Mouse (Mus musculus) left cerebral cortex, adult 9 months (tissue): ENCODE data around the gene Cdc20b.

Source experiments
- DNase-seq, 2 experiments: peaks; one replicate each; pipeline ENCODE4 v3.0.0; 2022; ENCODE audit warnings: low spot score in 2 of 2

Gene Cdc20b

DNA sequence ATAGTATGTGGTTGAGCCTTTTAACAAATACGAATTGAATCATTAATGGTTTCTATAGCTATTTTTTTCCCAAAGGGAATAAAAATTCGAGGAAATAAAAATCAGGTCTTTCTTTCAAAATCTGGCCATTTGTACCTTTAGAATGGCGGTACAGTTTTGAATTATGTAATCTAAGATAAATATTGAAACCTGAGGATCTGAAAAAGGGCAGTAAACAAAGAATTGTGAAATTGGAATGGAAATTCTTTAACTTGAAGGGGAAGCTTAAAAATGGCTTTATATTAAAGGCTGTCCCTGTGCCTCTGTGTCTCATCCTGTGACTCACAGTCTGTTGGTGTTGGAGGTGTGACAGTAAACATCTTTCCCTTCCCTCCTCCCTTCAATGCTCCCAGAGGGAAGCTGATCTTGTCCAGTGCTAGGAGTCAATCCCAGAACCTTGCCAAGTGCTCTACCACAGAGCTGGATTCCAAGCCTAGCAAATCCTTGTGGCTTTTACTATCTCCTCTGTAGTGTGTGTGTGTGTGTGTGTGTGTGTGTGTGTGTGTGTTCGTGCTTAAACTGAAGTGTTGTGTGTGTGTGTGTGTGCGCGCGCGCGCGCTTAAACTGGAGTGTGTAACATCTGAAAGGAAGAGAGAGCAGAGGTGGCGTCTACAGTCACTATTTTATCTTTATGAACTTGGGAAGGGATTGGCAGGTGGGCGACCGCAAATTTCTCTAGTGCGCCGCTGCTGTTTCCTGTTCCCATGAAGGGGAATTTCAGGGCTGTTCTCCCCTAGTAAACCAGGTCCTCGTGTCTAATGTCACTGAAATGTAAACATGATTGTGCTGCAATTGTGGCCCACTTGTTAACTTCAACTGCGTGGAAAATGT is 11.4 kb upstream of the Cdc20b start:
- no peak for DNase-seq

DNA sequence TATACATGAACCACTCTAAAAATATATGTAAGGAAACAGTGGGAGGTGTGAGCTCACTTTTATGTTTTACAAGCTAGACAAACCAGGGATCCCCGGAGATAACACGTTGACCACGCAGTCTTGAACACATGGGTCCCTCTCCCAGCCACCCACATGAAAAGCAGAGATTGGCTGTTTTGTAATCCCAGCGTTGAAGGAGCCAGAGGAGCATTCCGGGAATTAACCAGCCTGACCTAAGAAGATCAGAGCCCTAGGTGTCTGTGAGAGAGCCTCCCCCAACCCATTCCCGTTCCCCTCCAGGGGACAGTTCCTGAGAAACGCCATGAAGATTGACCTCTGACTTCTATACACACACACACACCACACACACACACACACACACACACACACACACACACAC is 3.6 kb upstream of the Cdc20b start:
- peak in 1 of 2 experiments; percentile 13 for DNase-seq

DNA sequence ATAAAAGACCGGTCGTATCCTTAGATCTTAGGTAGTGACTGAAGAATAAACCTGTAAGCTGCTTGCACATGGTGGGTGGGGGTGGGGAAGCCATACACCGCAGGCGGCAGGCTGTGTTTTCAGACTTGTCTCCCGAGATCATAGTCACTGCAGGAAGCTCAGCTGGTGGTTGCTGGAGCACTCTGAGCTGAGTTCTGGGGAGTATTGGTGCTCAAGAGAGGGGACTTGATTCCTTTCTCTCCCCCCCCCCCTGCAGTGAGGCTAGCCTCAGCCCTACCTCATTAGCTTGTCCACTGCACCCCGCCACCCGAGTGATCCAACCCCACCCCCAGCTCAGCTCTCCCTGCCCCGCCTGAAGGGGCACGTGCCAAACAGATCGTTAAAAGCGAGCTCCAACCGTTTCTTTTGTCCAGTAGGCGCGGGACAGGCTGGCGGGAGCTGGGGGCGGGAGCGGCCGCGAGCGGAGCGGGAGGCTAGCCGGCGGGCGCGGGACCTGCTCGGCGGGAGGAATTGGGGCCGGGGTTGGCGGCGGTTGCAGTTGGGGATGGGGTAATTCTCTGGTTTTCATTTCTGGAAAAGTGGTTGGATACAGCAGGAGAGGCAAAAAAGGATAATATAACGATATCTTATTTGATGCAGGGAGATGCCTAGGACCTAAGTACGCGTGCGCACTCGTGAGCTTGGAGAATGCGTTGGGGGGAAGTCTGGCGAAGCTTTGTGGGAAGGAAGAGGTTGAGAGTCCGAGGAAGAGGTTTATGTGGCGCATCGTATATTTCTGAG is 2.9 kb upstream of the Cdc20b start:
- peak in 1 of 2 experiments; percentile 36 for DNase-seq

DNA sequence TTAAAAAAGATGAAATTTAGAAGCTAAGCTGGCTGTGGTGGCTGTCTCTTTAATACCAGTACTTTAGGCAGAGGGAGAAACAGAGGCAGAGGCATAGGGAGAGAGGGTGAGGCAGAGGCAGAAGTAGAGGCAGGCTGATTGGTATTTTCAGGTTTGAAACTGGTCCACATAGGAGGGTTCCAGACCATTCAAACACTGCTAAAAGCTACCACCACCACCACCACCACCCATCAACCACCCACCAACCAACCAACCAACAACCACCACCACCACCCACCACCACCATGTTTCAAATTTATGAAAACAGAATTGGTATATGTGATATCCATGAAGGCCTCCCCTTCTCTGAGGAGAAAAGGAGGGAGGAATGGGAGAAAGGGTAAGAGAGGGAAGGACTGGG is 2.1 kb upstream of the Cdc20b start:
- no peak for DNase-seq

DNA sequence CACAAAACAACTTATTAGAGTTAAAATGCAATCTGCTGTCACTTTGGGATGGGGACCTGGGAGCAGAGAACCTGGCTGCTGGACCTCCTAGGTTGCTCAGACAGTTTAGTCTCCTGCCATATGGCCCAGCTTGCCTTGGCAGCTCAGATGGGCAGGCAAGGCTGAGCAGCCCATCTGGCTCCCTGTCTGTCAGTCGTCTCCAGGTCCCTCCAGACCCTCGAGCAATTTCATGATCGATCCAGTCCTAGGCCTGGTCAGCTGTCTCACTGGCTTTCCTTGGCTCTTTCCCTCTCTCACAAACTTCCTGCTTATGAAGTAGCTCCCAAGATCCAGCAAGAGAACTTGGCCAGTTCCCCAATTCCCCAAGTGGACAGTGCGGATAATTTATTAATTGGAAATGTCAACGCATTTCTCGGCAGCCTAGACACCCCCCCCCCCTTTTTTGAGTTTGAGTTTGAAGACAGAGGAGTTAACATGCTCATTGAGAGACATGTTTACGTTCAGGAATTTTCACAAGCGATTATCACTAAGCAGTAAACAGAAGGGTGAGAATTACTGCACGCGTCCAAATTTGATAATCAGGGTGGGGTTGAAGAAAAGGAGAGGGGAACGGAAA is 532 bp upstream of the Cdc20b start:
- DNase-seq = no peak

DNA sequence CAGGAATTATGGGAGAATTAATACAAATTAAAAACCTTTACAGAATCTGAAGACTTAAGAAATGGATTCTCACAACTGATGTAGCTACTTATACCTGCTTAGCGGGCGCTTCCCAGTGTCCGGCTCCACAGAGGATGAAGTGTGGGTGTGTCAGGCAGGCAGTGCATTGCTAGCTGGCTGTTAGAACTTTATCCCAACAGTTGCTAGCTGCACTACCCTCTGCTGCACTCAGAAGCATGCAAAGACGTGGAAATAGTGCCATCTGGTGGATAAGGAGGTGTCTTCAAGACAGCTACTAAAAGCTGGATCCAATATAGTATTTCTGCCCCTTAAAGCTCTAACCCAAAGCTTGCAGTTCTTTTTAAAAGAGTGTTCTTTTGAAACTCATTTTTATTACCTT is 941 bp downstream of the Cdc20b start:
- DNase-seq = peak; percentile 39 to 81

DNA sequence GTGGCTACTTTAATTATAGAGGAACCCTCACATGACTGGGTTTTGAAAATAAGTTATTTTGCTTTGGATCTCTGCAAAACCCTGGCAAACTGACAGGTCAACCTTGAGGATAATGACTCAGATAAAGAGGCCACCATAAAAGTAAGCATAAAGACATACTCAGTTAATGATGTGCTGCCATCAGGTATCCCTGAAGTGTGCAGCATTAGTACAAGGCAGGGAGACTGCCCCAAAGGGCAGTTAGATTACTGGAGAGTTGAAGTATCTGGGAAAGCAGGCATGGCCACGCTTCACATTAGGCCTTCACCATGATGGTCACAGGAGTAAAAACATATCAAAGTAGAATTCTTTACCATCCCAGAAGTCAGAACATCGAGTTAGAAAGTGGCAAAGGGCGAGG is 10.0 kb downstream of the Cdc20b start:
- DNase-seq = no peak

DNA sequence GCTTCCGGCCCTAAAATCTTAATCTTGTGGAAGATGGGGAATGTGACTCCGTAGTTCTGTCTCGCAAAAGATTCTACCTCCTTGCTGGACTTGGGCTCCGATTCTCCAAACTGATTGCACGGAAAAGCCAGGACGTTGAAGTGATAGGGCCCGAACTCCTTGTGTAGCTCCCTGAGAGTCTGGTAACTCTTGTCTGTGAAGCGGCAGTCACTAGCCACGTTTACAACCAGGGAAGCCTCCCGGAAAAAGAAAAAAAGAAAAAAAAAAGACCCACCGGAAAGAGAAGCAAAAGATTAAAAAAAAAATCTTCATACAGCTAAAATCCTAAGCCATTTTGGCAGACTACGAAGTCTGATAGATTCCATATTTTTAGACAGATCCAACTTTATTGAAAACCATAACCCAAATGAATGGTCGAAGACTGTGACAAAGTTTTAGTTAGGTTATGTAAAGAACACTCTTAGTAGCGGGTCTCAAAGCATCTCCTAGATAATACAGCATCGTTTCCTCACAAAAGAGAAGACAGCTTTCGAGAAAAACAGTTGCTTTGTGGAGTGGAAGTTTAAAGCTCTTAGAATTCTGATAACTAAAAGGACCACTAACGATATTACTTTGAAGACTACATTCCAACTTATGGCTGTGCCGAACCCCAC is 10.7 kb downstream of the Cdc20b start:
- DNase-seq = no peak

DNA sequence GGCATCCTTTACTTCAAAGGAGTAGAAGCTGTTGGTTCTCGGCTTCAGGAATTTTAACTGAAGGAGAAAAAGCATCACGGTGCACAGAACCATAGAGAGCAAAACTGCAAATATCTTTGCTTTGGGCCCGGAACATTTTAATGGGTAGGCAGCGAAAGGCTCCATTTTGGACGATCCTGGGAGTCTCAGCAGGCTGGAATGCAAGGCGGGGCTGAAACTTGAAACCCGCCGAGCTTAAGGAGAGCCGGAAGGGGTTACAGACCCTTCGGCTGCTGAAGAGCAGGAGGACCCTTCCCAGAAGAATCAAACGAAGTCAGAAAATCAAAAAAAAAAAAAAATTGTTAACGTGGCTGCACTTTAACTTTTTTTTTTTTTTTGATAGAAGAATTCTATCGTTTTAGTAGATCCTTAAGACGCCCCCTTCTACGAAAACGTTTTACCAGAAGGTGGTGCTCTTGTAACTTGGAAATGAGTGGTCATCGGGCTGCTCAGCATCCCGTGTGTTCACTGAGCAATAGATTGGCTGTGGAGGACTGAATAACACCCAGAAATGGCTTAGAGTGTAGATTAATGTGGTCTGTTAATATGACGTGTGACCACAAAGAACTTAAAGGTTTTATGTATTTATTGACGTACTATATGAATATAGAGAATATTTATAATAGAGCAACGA is 11.4 kb downstream of the Cdc20b start, which contains the start of gene Gpx8:
Gene Gpx8, minus strand, starts transcription at position 200 of the 673 bp plus-strand sequence.
- DNase-seq = peak; percentile 25 to 50

DNA sequence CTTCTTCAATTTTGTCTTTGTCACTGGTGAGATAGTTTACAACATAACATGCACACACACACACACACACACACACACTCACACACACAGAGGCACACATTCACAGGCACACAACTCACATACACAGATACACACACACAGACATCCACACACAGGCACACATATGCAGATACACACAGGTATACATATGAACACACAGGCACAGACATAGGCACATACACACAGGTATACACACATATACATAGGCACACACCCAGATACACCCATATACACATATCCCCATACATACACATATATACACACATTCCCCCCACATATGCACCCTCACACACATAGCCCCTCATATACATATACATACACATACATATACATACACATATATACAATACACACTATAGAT is 12.1 kb downstream of the Cdc20b start:
- DNase-seq = no peak

DNA sequence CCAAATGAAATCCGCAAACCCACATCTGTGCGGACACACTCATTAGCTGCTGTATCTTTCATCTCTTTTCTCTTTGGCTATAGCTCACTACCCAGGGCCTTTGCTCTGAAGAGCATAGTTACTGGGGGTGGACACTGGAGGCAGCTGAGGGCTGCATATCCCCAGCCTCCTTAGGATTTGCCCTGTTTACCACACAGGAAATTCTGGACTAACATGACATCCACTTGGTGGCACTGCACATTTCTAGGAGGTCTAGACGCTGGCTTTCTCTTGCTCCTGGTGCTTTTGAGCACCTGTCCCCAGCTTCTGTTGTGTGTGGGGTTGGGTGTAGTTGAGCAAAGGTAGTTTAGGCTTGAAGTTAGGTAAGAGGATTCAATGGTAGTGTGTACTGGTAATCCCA is 12.7 kb downstream of the Cdc20b start:
- no peak for DNase-seq

DNA sequence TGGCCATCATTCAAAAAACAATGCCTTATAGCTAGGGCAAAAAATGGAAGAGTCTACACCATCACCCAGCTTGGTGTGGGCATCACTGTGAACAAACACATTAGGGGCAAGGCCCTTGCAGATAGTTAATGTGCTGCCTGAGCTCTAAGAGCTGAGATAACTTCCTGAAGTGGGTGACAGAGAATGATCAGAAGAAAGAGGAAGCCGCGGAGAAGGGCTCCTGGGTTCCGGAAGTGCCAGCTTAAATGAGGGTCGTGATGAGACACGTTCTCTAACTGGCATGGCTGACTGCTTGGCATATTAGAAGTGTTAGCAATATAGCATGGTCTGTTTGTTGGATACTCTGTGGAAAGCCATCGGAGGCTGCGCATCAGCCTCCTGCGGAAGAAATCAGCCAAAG is 19.3 kb downstream of the Cdc20b start:
- no peak for DNase-seq

DNA sequence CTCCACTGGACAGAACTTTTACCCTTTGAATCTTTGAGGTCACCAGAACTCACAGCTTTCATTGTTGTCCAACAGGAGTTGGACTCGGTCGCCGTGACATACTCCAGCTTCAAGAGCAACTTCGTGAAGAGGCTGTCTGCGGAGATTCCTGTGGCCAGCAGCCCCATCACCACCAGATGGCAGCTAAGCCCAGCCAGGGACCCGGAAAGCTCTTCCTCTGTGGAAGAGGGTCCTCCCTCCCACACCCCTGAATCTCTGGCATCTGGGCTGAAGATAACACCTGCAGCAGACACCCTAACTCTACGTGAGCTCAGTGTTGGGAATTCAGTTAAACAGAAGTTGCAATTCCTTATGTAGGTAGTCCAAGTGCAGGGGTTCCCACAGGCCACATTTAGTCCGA is 20.9 kb downstream of the Cdc20b start:
- DNase-seq = no peak

DNA sequence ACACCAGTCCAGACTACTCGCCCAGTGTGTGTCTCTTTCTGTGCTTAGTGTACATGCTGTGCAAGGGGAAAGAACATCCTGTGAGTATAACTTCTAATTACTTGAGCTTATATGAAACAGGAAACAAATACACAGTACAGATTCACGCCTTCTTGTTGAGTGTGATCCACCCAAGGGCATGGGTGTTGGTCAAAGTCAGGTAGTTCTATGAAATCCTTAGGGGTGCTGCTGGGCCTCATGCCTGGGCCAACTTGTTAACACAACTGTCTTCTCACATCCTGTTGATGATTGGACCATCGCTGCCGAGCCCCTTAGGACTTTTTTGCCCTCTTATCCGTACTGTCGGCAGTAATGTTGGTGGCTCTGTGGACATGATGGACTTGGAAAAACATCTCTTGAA is 26.8 kb downstream of the Cdc20b start:
- DNase-seq = no peak

DNA sequence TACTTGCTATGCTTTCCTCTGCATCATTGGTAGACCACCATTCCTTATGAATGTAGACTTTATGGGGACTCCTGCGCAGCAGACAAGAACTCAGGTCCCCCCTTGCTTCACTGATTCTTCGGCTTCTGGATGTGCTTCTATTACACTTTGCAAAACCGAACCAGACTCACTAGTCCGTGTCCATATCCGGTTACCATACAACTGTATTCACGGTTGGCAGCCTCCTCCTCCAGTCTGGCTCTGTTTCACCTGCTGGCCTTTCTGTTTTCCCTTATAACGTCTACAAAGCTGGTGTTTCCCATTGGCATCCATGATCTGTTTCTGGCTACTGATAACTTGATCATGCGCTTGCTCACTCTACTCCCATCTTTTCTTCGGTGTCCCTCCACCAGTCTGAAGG is 29.6 kb downstream of the Cdc20b start:
- DNase-seq = no peak

DNA sequence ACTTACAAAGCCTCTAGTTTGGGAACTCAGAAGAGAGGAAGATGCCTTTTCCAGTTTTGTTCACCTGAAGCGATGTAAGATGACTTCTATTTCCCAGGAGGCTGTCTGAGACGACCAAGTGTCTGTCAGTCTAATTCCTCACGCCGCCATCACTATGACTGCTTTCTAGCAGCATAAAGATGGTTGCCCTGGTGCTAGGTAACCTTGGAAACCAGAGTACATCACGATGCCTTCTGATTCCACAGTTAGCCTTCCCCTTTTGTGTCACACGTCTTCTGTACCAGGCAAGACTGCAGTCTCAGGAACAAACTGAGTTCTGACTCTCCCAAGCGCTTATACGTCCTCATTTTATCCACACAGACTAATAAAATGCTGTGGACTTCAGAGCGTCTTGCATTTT is 44.1 kb downstream of the Cdc20b start:
- DNase-seq = no peak

DNA sequence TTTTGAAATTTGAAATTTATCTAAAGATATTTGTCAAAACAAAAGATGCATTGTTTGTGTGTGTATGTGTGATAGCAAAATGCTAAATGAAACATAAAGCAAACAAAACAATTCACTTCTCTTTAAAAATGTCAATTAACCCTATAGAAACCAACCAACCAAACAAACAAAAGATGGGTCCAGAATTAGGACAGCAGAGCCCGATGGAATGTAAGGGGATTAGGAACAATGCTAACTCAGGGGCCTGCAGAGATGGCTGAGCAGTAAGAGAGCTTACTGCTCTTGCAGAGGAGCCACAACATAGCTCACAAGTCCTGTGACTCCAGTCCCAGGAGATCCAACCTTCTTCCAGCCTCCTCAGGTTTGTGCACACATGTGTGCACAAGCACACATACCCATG is 47.2 kb downstream of the Cdc20b start:
- no peak for DNase-seq

DNA sequence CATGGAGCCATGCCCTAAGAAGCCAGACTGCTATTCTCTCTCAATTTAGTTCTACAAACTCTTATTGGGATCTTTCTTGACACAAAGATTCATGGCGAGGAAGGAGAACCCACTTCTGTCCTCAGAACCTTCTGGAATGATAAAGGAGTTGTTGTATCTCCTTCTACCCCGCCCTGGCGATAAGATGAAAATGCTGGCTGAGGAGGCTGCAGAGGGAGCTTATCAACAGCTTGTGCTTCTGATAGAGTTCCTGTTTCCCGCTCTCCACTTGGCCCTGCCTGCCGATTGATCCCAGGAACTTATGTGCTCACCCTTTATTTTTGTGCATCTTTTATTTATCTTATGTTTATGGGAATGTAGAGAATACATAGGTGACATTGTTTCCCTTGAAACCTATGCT is 49.8 kb downstream of the Cdc20b start:
- DNase-seq = no peak

DNA sequence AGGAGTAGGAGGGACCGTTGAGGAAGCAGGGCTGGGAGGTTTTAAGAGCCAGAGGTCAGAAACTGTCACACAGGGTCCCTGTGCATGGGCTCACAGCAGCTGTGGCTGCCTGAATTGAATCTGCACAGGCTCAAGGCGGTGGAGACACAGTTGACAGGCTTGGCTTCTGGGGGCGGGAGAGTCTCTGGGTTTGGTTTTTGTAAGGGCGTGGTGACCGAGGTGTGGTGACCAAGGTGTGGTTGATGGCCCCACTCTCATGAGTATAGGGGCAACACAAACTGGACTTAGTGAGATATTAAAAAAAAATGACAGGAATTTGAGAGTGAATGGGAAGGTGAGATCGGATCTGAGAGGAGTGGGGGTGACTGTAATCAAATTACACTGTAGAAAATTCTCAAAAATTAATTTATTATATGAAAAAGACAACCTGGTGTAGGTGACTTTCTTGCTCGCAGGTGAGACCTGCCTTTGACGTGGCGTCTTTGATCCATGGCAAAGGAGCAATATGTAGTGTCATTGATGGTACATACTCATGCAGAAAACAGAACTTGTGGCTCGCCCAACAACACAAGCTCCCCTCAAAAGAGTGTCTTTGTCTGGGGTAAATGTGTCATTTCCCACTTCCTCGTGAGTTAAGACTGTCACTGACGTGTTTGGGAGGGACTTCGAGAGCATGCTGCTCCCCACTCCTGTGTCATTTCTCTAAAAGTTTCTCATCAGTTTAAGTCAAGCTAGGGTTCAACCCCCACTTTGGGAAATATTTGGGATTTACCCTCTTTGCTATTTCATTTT is 52.5 kb downstream of the Cdc20b start:
- DNase-seq = no peak

DNA sequence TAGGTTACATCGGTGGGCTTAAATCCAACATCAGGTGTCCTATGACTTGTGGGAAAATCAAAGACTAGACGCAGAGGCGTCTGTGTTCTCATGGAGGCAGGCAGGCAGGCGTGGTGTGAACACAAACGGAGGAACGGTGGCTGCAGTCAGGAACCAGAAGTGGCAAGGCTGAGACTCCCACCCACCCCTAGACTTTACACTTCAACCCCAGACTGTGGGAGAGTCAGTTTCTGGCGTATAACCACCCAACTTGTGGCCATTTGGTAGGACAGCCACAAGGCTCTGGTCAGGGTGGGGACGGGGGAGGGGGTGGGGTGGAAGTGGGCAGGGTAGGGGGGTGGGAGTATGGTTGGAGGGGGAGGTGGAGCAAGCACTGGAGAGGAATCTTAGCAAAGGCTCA is 55.6 kb downstream of the Cdc20b start:
- no peak for DNase-seq

DNA sequence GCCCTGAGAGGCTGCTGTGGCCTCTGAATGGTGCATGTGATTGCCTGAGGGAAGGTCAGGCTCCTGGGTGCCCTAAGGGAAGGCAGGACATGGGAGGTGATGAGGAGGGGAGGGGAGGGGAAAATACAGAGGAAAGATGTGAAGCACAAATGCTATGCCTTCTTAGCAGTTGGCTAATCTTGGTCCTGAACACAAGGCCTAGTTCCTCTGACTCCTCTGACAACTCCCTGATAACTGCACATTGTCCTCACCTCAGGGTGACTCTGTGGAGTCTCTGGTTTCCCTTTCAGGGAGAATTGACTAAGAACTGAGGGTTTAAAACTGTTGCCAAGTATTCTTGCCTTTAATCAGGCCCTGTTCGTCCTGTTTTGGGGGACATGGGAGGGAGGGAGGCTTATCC is 59.7 kb downstream of the Cdc20b start:
- DNase-seq = no peak
